Mouse (Mus musculus) naive thymus-derived CD4-positive, alpha-beta T cell, adult 5 months (primary cell): ENCODE data around the gene Rpusd4. TPM values are rescaled to one million over a fixed set of nuclear protein-coding genes. Genes with fewer than 3 reads are reported as not detected.

Experiments used
- polyA plus RNA-seq: library from polyadenylated mRNA; unstranded; fragments of 100-300 nt; shearing (Covaris generic); gene quantifications from one replicate; pipeline ENCODE4 v1.2.1, GENCODE M21; 2017

Rpusd4 gene
- 50.2 TPM for polyA plus RNA-seq

GRCm38 (mm10) chr9:35267146-35267975, at the start of gene Rpusd4, which contains the start of gene Fam118b:
Gene Rpusd4 (plus strand): TSS chr9:35267865.
Gene Fam118b (minus strand): TSS chr9:35267805.

Other genes with a start within 250 kb of the Rpusd4 start
- gene St3gal4, start 148.6 kb upstream of the Rpusd4 start, polyA plus RNA-seq: 24.3 TPM
- 46.7 TPM for gene Dcps, start 91.8 kb upstream of the Rpusd4 start, polyA plus RNA-seq
- 134 TPM for gene Srpr, start 67.7 kb upstream of the Rpusd4 start, polyA plus RNA-seq
- gene Tirap, start 67.6 kb upstream of the Rpusd4 start, polyA plus RNA-seq: 4.2 TPM
- gene Foxred1, start 56.8 kb upstream of the Rpusd4 start, polyA plus RNA-seq: 42.0 TPM
- gene Fam118b, start 60 bp upstream of the Rpusd4 start, polyA plus RNA-seq: 19.1 TPM
- gene Cdon, start 153.3 kb downstream of the Rpusd4 start, polyA plus RNA-seq: 11.9 TPM